Mouse (Mus musculus): ENCODE data around the gene Tgfb2.

DNA sequence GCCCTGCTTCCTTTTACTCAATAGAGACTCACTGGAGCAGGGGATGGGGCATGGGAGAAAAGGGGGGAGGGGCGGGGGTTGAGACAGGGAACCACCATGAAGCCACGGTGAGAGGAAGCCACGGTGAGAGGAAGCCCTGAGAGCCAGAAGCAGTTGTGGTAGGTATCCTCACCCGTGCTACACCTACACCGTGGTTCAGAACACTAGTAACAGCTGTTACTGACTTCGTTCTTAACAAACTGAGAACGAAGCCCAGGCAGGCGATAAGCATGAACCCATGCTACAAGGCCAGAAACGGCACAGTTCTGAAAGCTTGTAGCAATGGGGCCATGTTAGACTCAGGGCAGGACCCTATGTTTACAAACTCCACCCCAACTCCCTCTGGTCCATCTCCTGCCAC is 9.6 kb downstream of the Tgfb2 start:
- TF ChIP-seq POLR2A (IDR thresholded peaks at IDR 0.05; ENCODE audit: borderline replicate concordance, control insufficient read depth, low read depth, low read length) (no peak), CTCF (IDR thresholded peaks at IDR 0.05; ENCODE audit: control insufficient read depth, insufficient read depth, low read length) (no peak)
